Mouse (Mus musculus) limb, embryonic 13.5 days (tissue): ENCODE results near the gene Mtmr11. TPM values are rescaled to one million over a fixed set of nuclear protein-coding genes. Genes with fewer than 3 reads are reported as not detected.

ENCODE experiments used
- ATAC-seq: fragments of 200-750 bp; cut with Nextera tagmentation; 2 replicates; pipeline ENCODE4 v1.8.0; 2017; ENCODE audit warnings: low read depth, moderate number of reproducible peaks, moderate TSS enrichment; ENCODE audit not compliant: low FRiP score
- H3K27ac ChIP-seq: fragments of 300-500 bp; sonication (generic); 2 replicates; pipeline ENCODE4 v1.5.1; 2015; ENCODE audit warnings: inconsistent platforms, mild to moderate bottlenecking, moderate library complexity
- H3K27me3 ChIP-seq: fragments of 300-500 bp; sonication (generic); 2 replicates; pipeline ENCODE4 v1.6.1; 2015; ENCODE audit warnings: mild to moderate bottlenecking, inconsistent platforms
- H3K36me3 ChIP-seq: fragments of 300-500 bp; sonication (generic); 2 replicates; pipeline ENCODE4 v1.6.1; 2015; ENCODE audit warnings: inconsistent platforms, mild to moderate bottlenecking, moderate library complexity
- H3K4me1 ChIP-seq: fragments of 300-500 bp; sonication (generic); 2 replicates; pipeline ENCODE4 v1.6.1; 2015; ENCODE audit warnings: inconsistent platforms
- H3K4me2 ChIP-seq: fragments of 300-500 bp; sonication (generic); replicated peaks from 2 replicates; pipeline ENCODE4 v1.6.1; 2015; ENCODE audit warnings: inconsistent platforms, mild to moderate bottlenecking, moderate library complexity
- H3K4me3 ChIP-seq: fragments of 300-500 bp; sonication (generic); 2 replicates; pipeline ENCODE4 v1.5.1; 2015; ENCODE audit warnings: moderate library complexity, mild to moderate bottlenecking, inconsistent platforms
- H3K9ac ChIP-seq: fragments of 300-500 bp; sonication (generic); 2 replicates; pipeline ENCODE4 v1.6.1; 2015; ENCODE audit warnings: mild to moderate bottlenecking, inconsistent platforms
- H3K9me3 ChIP-seq: fragments of 300-500 bp; sonication (generic); 2 replicates; pipeline ENCODE4 v1.6.1; 2016; ENCODE audit warnings: inconsistent platforms
- WGBS: fragments of 180-500 bp; shearing (Covaris S2); methylation state at CpG from one replicate; pipeline ENCODE4 v1.1.7; 2015; 5-methylcytosine and 5-hydroxymethylcytosine counted together
- microRNA-seq: library from miRNA; unstranded; fragments of <30 nt; microRNA quantifications from one replicate; pipeline ENCODE4, GENCODE M21; 2016
- polyA plus RNA-seq: library from polyadenylated mRNA; unstranded; fragments of >200 nt; fragmentation: Nextera tagmentation; extraction: Ambion mirVana; gene quantifications from 2 replicates; pipeline ENCODE4 v1.2.1, GENCODE M21; 2015

Mtmr11 gene
- polyA plus RNA-seq, 1 experiment from 2014 or later, result 39.6 TPM

GRCm38 (mm10) chr3:96220765-96221639 is 59.2 kb downstream of the Mtmr11 start, which contains the start of the genes Hist2h2ac and Hist2h2be:
Hist2h2ac (minus strand) TSS chr3:96220880.
Hist2h2be (plus strand) TSS chr3:96221119.
- peaks cover 28% of the 10 kb centered on the region for H3K4me1 ChIP-seq
- no peaks in the 10 kb centered on the region for H3K9me3 ChIP-seq
- H3K4me2 ChIP-seq, result peak within 1 kb of the TSS; percentile 79
- H3K4me3 ChIP-seq, result peak within 1 kb of the TSS; percentile 63
- no peaks in the 10 kb centered on the region for H3K36me3 ChIP-seq
- peak within 1 kb of the TSS; percentile 99 for H3K27ac ChIP-seq
- no peaks in the 10 kb centered on the region for H3K27me3 ChIP-seq
- WGBS, result under 1% methylated on average over 43 of the region's 43 CpGs
- H3K9ac ChIP-seq, result peak within 1 kb of the TSS; percentile 92
- peak; percentile 90 for ATAC-seq

Small RNA genes within 50 kb of the gene (microRNA-seq; reads per million reads assigned to microRNA genes)
- not detected for gene Gm44492

Other genes with a start within 250 kb of the Mtmr11 start
- 231 and 249 TPM in 2 replicates for gene Anp32e, start 232.8 kb upstream of the Mtmr11 start, polyA plus RNA-seq
- gene Plekho1, start 166.0 kb upstream of the Mtmr11 start, polyA plus RNA-seq, result 58.3 and 60.0 TPM in 2 replicates
- gene Vps45, start 103.5 kb upstream of the Mtmr11 start, polyA plus RNA-seq, result 39.4 and 39.5 TPM in 2 replicates
- gene Otud7b, start 57.5 kb upstream of the Mtmr11 start, polyA plus RNA-seq, result 28.8 and 30.3 TPM in 2 replicates
- 179 and 186 TPM in 2 replicates for gene Sf3b4, start 10.3 kb downstream of the Mtmr11 start, polyA plus RNA-seq
- 4.6 and 7.8 TPM in 2 replicates for gene Sv2a, start 19.1 kb downstream of the Mtmr11 start, polyA plus RNA-seq
- 51.1 and 55.2 TPM in 2 replicates for gene Bola1, start 57.7 kb downstream of the Mtmr11 start, polyA plus RNA-seq
- gene Hist2h2ab, start 57.9 kb downstream of the Mtmr11 start, polyA plus RNA-seq, result 1.3 TPM in 1 of 2 replicates, not detected in the other
- 11.1 and 12.0 TPM in 2 replicates for gene Hist2h2ac, start 58.9 kb downstream of the Mtmr11 start, polyA plus RNA-seq
- 6.7 and 7.2 TPM in 2 replicates for gene Hist2h2be, start 59.1 kb downstream of the Mtmr11 start, polyA plus RNA-seq
- gene Hist2h3c2, start 77.1 kb downstream of the Mtmr11 start, polyA plus RNA-seq, result 8.8 and 10.5 TPM in 2 replicates
- 46.2 and 48.0 TPM in 2 replicates for gene Hist2h2aa2, start 78.3 kb downstream of the Mtmr11 start, polyA plus RNA-seq
- gene Hist2h2aa1, start 83.5 kb downstream of the Mtmr11 start, polyA plus RNA-seq, result 19.0 and 30.4 TPM in 2 replicates
- 0.73 TPM in 1 of 2 replicates, not detected in the other for gene Hist2h3c1, start 84.7 kb downstream of the Mtmr11 start, polyA plus RNA-seq
- gene Hist2h4, start 101.3 kb downstream of the Mtmr11 start, polyA plus RNA-seq, result 15.5 and 16.9 TPM in 2 replicates
- gene Hist2h3b, start 106.7 kb downstream of the Mtmr11 start, polyA plus RNA-seq, result 85.5 and 91.9 TPM in 2 replicates
- 13.3 and 15.5 TPM in 2 replicates for gene Hist2h2bb, start 107.7 kb downstream of the Mtmr11 start, polyA plus RNA-seq
- 1.7 TPM in 2 replicates for gene Fcgr1, start 132.0 kb downstream of the Mtmr11 start, polyA plus RNA-seq